Mouse (Mus musculus) c-Kit-positive CD71-positive TER-119-negative erythroid progenitor cells, embryonic 14.5 days (primary cell): ENCODE results near the gene Ralgds.

Experiments
- DNase-seq: peaks from one replicate; pipeline ENCODE4 v3.0.0-alpha.2; 2013; ENCODE audit warnings: low read depth

Ralgds gene

DNA sequence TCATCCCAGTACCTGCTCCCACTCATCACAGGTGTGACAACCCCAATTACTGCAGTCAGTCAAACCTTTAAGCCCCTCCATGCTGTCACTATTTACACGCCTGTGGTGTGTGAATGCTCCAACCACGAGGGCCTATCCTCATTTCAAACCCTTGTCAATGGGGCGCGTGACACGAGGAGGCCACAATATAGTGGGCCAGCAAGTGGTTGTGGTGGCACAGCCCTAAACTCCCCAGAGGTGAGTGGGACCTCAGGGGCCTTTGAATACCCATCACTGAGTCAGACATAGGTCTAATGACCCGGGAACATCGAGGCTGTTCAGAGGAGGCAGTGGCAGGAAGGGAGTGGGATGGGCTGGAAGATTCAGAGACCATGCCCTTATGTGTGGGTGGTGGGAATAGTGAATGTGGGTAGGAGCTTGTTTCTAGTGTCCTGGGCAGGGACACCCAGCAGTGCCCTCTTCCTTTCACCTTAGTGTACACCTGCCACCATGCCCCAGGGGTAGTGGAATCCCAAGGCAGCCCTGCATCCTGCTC lies 21.0 kb downstream of the Ralgds start:
- no peak for DNase-seq

DNA sequence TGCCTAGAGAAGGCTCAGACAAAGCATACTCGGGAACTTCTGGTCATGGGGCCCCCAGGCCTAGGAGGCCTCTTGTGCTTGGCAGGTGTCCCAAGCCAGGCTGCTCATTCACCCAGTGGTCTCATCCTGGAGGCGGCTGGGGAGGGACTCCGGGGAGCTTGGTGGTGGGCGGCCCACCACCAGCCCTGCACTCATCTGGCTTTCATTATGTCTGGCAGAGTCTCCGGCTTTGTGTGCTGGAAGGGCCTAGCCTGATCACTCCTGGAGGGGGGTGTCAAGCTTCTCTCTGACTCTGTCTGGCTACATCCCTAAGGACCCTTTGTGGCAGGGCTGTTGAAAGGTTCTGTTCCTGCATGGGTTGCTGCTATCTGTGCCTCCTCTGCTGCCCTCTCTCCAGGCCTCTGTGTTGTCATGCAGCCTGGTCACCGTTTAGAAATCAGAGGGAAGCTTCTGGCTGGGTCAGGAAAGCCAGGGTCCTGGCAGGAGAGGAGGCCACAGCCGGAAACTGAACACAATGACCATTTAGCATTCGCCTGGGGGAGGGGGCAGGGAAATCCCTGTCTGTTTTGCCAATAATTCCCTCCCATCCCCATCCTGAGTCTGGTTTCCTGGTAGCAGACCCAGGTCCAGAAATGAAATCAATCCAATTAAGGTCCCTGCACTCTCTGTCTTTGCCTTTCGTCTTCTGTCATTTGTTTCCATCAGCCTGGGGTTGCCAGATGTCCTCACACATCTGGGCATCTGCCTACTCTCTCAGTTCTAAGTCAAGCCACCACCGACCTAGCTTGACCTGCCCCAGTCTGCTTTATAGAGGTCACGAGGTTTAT lies 21.7 kb downstream of the Ralgds start:
- no peak for DNase-seq

GRCm38 (mm10) chr2:28535263-28535540 lies 22.3 kb downstream of the Ralgds start:
- no peak for DNase-seq

- DNase-seq, result no peak
These were observed 22.7 kb downstream of the Ralgds start for GRCm38 (mm10) chr2:28535650-28536049.

- no peak for DNase-seq
These were observed 23.2 kb downstream of the Ralgds start for GRCm38 (mm10) chr2:28536166-28536565.

- no peak for DNase-seq
These were observed 24.1 kb downstream of the Ralgds start for GRCm38 (mm10) chr2:28536766-28537633.

DNA sequence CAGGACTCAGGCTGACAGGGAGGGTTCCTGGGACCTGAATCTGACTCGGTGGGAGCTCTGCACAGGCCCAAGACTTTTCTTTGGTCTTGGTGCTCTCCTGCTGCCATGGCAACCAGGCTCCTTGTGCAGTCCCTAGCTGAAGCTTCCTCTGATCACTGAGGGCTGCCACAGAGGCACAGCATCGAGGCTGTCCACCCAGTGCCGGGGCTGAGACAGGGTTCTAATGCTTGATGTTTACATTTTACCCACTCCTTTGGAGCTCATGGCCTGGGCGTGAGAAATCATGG lies 24.7 kb downstream of the Ralgds start:
- no peak for DNase-seq

DNA sequence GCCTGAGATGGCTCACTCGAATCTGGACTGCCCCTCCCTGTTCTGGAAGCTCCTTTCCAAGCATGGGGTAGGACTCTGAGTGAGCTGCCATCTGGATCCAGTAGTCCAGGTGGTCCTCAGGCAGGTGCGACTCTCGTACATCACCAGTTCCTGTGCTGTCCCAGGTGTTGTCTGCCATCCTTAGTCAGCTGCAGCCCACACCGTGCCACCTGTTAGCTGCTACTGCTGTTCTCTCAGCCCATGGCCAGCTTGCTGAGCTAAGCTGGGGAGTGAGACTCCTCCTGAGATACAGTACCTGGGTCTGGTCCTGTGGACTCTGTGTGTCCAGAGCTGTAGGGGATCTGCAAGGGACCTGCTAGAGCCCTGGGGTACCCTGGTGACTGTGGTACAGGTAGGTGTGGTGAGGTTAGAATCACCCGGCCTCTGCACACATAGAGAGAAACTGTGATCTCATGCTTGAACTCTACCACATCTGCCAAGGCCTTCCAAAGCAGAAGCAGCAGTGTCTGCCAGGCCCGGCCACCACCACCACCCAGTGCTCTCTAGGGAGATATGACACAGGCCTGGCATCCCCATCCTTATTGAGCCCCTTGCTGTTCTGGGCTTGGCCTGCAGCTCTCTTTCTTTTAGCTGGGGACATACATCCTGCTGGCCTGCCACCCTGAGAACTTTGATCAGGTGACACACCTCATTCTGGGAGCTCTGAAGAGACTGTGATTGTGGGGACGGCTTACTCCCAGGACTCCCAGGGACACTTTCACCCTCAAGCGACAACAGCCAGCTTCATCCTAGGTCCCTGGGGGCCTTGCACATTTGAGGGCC lies 25.3 kb downstream of the Ralgds start:
- no peak for DNase-seq

- DNase-seq, result no peak
These were observed 25.8 kb downstream of the Ralgds start for GRCm38 (mm10) chr2:28538817-28539128.

DNA sequence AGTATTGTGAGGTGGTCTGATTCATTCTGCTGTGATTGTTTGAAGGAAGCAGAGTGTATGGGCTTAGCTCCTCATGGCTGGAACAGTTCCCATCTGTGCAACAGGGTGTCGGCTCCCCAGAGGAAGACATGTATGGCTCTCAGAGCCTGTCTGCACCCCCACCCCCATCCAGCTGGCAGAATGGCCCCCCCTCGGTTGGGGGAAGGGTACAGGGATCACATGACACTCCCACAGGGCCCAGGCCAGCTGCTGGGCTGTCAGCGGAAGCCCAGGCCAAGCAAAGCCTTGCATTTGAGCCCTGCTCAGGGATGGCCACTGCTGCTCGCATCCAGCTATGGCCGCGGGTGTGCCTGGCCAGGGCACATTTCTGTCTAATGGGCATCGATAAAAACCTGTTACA lies 26.3 kb downstream of the Ralgds start:
- DNase-seq, result no peak

DNA sequence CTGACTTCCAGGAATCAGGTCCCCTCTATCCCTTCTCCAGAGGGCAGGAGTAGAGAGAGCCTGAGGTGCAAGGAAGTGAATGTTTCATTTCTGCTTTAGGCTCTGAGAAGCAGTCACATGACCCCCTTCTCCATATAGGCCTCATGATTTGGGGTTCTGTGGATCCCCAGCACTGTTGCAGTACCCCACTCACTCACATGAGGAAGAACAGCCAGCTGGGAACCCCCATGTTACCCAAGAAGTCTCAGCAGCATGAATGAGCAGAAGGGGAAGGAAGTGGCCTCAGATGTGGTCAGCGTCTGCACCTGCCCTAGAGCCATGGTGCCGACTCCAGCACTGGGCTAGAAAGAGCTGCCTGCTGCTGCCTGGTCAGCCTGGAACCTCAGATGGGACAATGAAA lies 27.0 kb downstream of the Ralgds start:
- DNase-seq, result no peak

DNA sequence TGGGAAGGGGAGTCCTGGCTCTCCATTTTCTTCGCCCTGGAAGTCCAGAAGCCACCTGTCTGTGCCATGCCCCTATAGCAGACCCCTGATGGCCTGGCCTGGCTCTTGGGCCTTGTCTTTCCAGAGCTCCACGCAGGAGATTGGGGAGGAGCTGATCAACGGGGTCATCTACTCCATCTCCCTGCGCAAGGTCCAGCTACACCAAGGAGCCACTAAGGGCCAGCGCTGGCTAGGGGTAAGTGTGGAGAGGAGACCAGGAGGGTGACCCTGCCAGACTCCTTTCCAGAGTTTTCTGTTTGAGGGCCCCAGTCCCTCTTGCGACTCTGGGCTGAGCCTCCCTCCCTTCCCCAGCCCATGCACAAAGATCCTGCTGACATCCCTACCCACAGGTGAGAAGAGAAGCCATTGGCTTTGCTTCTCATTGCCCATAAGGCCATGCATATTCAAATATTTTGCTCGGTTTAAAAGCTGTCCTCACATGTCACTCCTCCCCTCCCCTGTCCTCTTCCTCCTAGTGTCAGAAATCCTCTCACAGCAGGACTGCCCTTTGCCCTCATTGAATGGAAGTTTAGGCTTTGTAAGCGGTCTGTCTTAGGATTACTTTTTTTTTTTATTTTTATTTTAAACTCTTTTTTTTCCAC lies 27.8 kb downstream of the Ralgds start:
- DNase-seq, result no peak

DNA sequence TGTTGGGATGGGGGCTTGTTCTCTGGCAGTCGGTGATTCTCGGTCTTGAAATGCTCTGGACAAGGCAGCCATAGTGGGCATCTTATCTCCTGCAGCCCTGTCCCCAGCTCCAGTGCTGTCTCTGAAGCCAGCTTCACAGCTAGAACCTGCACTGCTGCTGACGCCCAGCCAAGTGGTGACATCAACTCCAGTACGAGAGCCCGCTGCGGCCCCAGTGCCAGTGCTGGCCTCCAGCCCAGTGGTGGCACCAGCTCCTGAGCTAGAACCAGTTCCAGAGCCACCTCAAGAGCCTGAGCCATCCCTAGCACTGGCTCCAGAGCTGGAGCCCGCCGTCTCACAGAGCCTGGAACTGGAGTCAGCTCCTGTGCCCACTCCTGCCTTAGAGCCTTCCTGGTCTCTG lies 31.0 kb downstream of the Ralgds start:
- DNase-seq, result no peak

GRCm38 (mm10) chr2:28545976-28546375 lies 33.1 kb downstream of the Ralgds start:
- DNase-seq, result no peak

DNA sequence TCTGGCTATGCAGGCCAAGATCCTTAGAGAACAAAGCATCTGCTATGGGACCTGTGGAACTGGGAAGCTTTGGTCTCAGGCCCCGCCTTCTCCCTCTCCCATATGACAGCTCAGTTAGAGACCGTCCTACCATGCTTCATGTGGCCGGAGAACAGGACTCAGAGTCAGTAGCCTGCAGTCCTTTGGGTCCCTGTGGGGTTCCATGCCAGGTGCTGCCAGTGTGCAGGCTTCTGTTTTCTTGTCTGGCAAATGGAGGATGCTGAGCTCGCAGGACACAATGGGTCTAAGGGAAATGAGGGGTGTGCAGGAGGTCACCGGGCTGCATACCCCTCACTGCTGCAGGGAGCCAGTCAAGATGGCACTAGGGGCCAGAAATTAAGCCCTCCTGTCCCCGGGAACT lies 33.6 kb downstream of the Ralgds start:
- no peak for DNase-seq

GRCm38 (mm10) chr2:28547237-28548172 lies 34.6 kb downstream of the Ralgds start:
- DNase-seq, result peak; percentile 69

GRCm38 (mm10) chr2:28549157-28549556 lies 36.2 kb downstream of the Ralgds start:
- DNase-seq, result no peak

GRCm38 (mm10) chr2:28552301-28552700 lies 39.4 kb downstream of the Ralgds start:
- no peak for DNase-seq

DNA sequence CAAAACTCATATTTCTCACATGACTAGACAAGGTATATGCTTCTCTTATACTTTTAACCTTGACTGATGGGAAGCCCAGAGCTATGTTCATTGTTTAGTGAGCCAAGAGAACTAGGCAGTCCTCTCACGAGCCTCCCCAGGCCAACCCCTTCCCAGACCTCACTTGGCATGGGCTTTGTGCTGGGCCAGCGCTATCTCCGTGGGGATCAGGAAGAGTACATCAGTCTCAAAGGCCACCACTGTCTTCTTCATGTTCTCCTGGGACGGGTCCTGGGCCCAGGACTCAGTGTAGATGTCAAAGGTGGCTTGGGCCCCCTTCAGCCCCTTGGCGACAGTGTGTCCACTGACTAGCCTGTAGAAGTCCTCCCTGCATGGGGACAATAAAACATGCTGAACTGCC lies 44.5 kb downstream of the Ralgds start:
- DNase-seq, result no peak

GRCm38 (mm10) chr2:28563303-28563702 lies 50.4 kb downstream of the Ralgds start, which contains the start of gene Cel:
Gene Cel, minus strand, starts transcription at chr2:28563403.
- no peak for DNase-seq

GRCm38 (mm10) chr2:28563830-28564229 lies 50.9 kb downstream of the Ralgds start:
- no peak for DNase-seq
